Mouse (Mus musculus): ENCODE results near the gene Tnni1. TPM values are rescaled to one million over a fixed set of nuclear protein-coding genes. Genes with fewer than 3 reads are reported as not detected.

Tnni1 gene
- polyA plus RNA-seq, 2 experiments, result 1.3 to 1.7 TPM

GRCm38 (mm10) chr1:135854591-135855343 lies 75.5 kb downstream of the Tnni1 start:
- WGBS (ENCODE audit: insufficient replicate concordance), result 59% methylated on average over 6 of the region's 6 CpGs
- H3K9me3 ChIP-seq (ENCODE audit: control insufficient read depth, low read length), result no peaks in the 10 kb centered on the region
- ATAC-seq (ENCODE audit: insufficient read depth) (no peak), DNase-seq (ENCODE audit: low read depth in 3 of 3, low spot score in 3 of 3) (no peak)
- H3K4me3 ChIP-seq (ENCODE audit: insufficient read depth in 1 of 2, low read depth in 2 of 2, low read length in 2 of 2), result no peak overlapping the region
- no peaks in the 10 kb centered on the region for H3K27me3 ChIP-seq (ENCODE audit: control insufficient read depth, insufficient read depth, low read length)
- no peaks in the 10 kb centered on the region for H3K36me3 ChIP-seq (replicated peaks; ENCODE audit: control insufficient read depth, insufficient read depth, low read depth)
- no peak overlapping the region for H3K9ac ChIP-seq (replicated peaks)
- H3K4me1 ChIP-seq (replicated peaks; ENCODE audit: control insufficient read depth in 2 of 2, insufficient read depth in 2 of 2, low read length in 1 of 2), result peaks cover 6 to 29% of the 10 kb centered on the region in 2 experiments
- H3K27ac ChIP-seq, result no peak overlapping the region
- TF ChIP-seq EP300 (IDR thresholded peaks at IDR 0.05; ENCODE audit: low read depth), result no peak
- no peak for TF ChIP-seq CTCF (IDR thresholded peaks at IDR 0.05; ENCODE audit: low read depth)
- H3K4me2 ChIP-seq (ENCODE audit: low read depth), result no peak overlapping the region

- Histone ChIP-seq H3K27me3 (ENCODE audit: control insufficient read depth, insufficient read depth, low read length) (no peaks in the 10 kb centered on the region), H3K9me3 (ENCODE audit: control insufficient read depth, low read length) (no peaks in the 10 kb centered on the region), H3K27ac (no peak overlapping the region), H3K4me3 (ENCODE audit: insufficient read depth in 1 of 2, low read depth in 2 of 2, low read length in 2 of 2) (no peak overlapping the region), H3K9ac (replicated peaks) (no peak overlapping the region), H3K4me2 (ENCODE audit: low read depth) (no peak overlapping the region), H3K36me3 (replicated peaks; ENCODE audit: control insufficient read depth, insufficient read depth, low read depth) (no peaks in the 10 kb centered on the region), H3K4me1 (replicated peaks; ENCODE audit: control insufficient read depth in 2 of 2, insufficient read depth in 2 of 2, low read length in 1 of 2) (peaks cover 6 to 29% of the 10 kb centered on the region in 2 experiments)
- WGBS (ENCODE audit: insufficient replicate concordance), result 69% methylated on average over 1 of the region's 1 CpGs
- TF ChIP-seq CTCF (IDR thresholded peaks at IDR 0.05; ENCODE audit: low read depth), result no peak
- no peak for TF ChIP-seq EP300 (IDR thresholded peaks at IDR 0.05; ENCODE audit: low read depth)
- ATAC-seq (ENCODE audit: insufficient read depth), result no peak
- no peak for DNase-seq (ENCODE audit: low read depth in 3 of 3, low spot score in 3 of 3)
Observed at GRCm38 (mm10) chr1:135855344-135855687, 76.1 kb downstream of the Tnni1 start.

GRCm38 (mm10) chr1:135856070-135856469 lies 76.8 kb downstream of the Tnni1 start:
- no peaks in the 10 kb centered on the region for H3K27me3 ChIP-seq (ENCODE audit: control insufficient read depth, insufficient read depth, low read length)
- H3K4me1 ChIP-seq (replicated peaks; ENCODE audit: control insufficient read depth in 2 of 2, insufficient read depth in 2 of 2, low read length in 1 of 2), result peaks cover 6 to 26% of the 10 kb centered on the region in 2 experiments
- no peaks in the 10 kb centered on the region for H3K36me3 ChIP-seq (replicated peaks; ENCODE audit: control insufficient read depth, insufficient read depth, low read depth)
- no peak for DNase-seq (ENCODE audit: low read depth in 3 of 3, low spot score in 3 of 3)
- no peak overlapping the region for H3K27ac ChIP-seq
- ATAC-seq (ENCODE audit: insufficient read depth), result no peak
- H3K4me3 ChIP-seq (ENCODE audit: insufficient read depth in 1 of 2, low read depth in 2 of 2, low read length in 2 of 2), result no peak overlapping the region
- TF ChIP-seq CTCF (IDR thresholded peaks at IDR 0.05; ENCODE audit: low read depth), result no peak
- TF ChIP-seq EP300 (IDR thresholded peaks at IDR 0.05; ENCODE audit: low read depth), result no peak
- 66% methylated on average over 4 of the region's 4 CpGs for WGBS (ENCODE audit: insufficient replicate concordance)
- H3K9me3 ChIP-seq (ENCODE audit: control insufficient read depth, low read length), result no peaks in the 10 kb centered on the region
- no peak overlapping the region for H3K9ac ChIP-seq (replicated peaks)
- H3K4me2 ChIP-seq (ENCODE audit: low read depth), result no peak overlapping the region

- no peaks in the 10 kb centered on the region for H3K9me3 ChIP-seq (ENCODE audit: control insufficient read depth, low read length)
- H3K4me2 ChIP-seq (ENCODE audit: low read depth), result no peak overlapping the region
- no peaks in the 10 kb centered on the region for H3K27me3 ChIP-seq (ENCODE audit: control insufficient read depth, insufficient read depth, low read length)
- H3K27ac ChIP-seq, result no peak overlapping the region
- peaks cover 6 to 18% of the 10 kb centered on the region in 2 experiments for H3K4me1 ChIP-seq (replicated peaks; ENCODE audit: control insufficient read depth in 2 of 2, insufficient read depth in 2 of 2, low read length in 1 of 2)
- no peak overlapping the region for H3K9ac ChIP-seq (replicated peaks)
- no peak for DNase-seq (ENCODE audit: low read depth in 3 of 3, low spot score in 3 of 3)
- peak; percentile 31; the same call in 1 of the 2 replicates for ATAC-seq (ENCODE audit: insufficient read depth)
- 43% methylated on average over 11 of the region's 11 CpGs for WGBS (ENCODE audit: insufficient replicate concordance)
- no peak overlapping the region for H3K4me3 ChIP-seq (ENCODE audit: insufficient read depth in 1 of 2, low read depth in 2 of 2, low read length in 2 of 2)
- no peak for TF ChIP-seq EP300 (IDR thresholded peaks at IDR 0.05; ENCODE audit: low read depth)
- TF ChIP-seq CTCF (IDR thresholded peaks at IDR 0.05; ENCODE audit: low read depth), result 0 out of 2 replicates have a peak, but pooled peaks have one; percentile 5
- H3K36me3 ChIP-seq (replicated peaks; ENCODE audit: control insufficient read depth, insufficient read depth, low read depth), result no peaks in the 10 kb centered on the region
Observed at GRCm38 (mm10) chr1:135857137-135857775, 78.0 kb downstream of the Tnni1 start.

GRCm38 (mm10) chr1:135858533-135858932 lies 79.3 kb downstream of the Tnni1 start:
- H3K9me3 ChIP-seq (ENCODE audit: control insufficient read depth, low read length), result no peaks in the 10 kb centered on the region
- no peaks in the 10 kb centered on the region for H3K36me3 ChIP-seq (replicated peaks; ENCODE audit: control insufficient read depth, insufficient read depth, low read depth)
- H3K4me1 ChIP-seq (replicated peaks; ENCODE audit: control insufficient read depth in 2 of 2, insufficient read depth in 2 of 2, low read length in 1 of 2), result peaks cover 6 to 8% of the 10 kb centered on the region in 2 experiments; a peak in 3 of 4 replicates
- H3K4me2 ChIP-seq (ENCODE audit: low read depth), result no peak overlapping the region
- H3K9ac ChIP-seq (replicated peaks), result no peak overlapping the region
- H3K27ac ChIP-seq, result no peak overlapping the region
- WGBS (ENCODE audit: insufficient replicate concordance), result 70% methylated on average over 7 of the region's 7 CpGs
- no peak overlapping the region for H3K4me3 ChIP-seq (ENCODE audit: insufficient read depth in 1 of 2, low read depth in 2 of 2, low read length in 2 of 2)
- TF ChIP-seq EP300 (IDR thresholded peaks at IDR 0.05; ENCODE audit: low read depth) (no peak), CTCF (IDR thresholded peaks at IDR 0.05; ENCODE audit: low read depth) (no peak)
- no peak for ATAC-seq (ENCODE audit: insufficient read depth)
- H3K27me3 ChIP-seq (ENCODE audit: control insufficient read depth, insufficient read depth, low read length), result no peaks in the 10 kb centered on the region
- DNase-seq (ENCODE audit: low read depth in 3 of 3, low spot score in 3 of 3), result no peak

Other genes with a start within 250 kb of the Tnni1 start
- gene Nav1, start 172.1 kb upstream of the Tnni1 start, polyA plus RNA-seq (2012; rRNA removed), result 1.3 and 1.5 TPM in 2 replicates
- gene Nav1, start 172.1 kb upstream of the Tnni1 start, polyA plus RNA-seq (2014; fragmentation: Nextera tagmentation; extraction: Ambion mirVana), result 1.0 and 1.8 TPM in 2 replicates
- 35.7 and 38.2 TPM in 2 replicates for gene Csrp1, start 59.4 kb upstream of the Tnni1 start, polyA plus RNA-seq (2012; rRNA removed)
- gene Csrp1, start 59.4 kb upstream of the Tnni1 start, polyA plus RNA-seq (2014; fragmentation: Nextera tagmentation; extraction: Ambion mirVana), result 33.8 and 34.7 TPM in 2 replicates
- gene Phlda3, start 13.3 kb upstream of the Tnni1 start, polyA plus RNA-seq (2012; rRNA removed), result 3.2 TPM in 2 replicates
- 4.5 and 5.2 TPM in 2 replicates for gene Phlda3, start 13.3 kb upstream of the Tnni1 start, polyA plus RNA-seq (2014; fragmentation: Nextera tagmentation; extraction: Ambion mirVana)
- 0.12 and 0.30 TPM in 2 replicates for gene Lad1, start 39.2 kb downstream of the Tnni1 start, polyA plus RNA-seq (2012; rRNA removed)
- gene Lad1, start 39.2 kb downstream of the Tnni1 start, polyA plus RNA-seq (2014; fragmentation: Nextera tagmentation; extraction: Ambion mirVana), result 0.13 and 0.14 TPM in 2 replicates
- gene Tnnt2, start 56.9 kb downstream of the Tnni1 start, polyA plus RNA-seq (2012; rRNA removed), result 0.16 and 0.68 TPM in 2 replicates
- gene Tnnt2, start 56.9 kb downstream of the Tnni1 start, polyA plus RNA-seq (2014; fragmentation: Nextera tagmentation; extraction: Ambion mirVana), result 0.19 and 0.39 TPM in 2 replicates
- gene Pkp1, start 139.8 kb downstream of the Tnni1 start, polyA plus RNA-seq (2012; rRNA removed), result 0.01 and 0.02 TPM in 2 replicates
- not detected in 2 replicates for gene Pkp1, start 139.8 kb downstream of the Tnni1 start, polyA plus RNA-seq (2014; fragmentation: Nextera tagmentation; extraction: Ambion mirVana)
- gene Igfn1, start 226.9 kb downstream of the Tnni1 start, polyA plus RNA-seq (2012; rRNA removed), result not detected in 2 replicates
- gene Igfn1, start 226.9 kb downstream of the Tnni1 start, polyA plus RNA-seq (2014; fragmentation: Nextera tagmentation; extraction: Ambion mirVana), result not detected in 2 replicates
- 43.9 and 44.4 TPM in 2 replicates for gene Tmem9, start 228.7 kb downstream of the Tnni1 start, polyA plus RNA-seq (2012; rRNA removed)
- gene Tmem9, start 228.7 kb downstream of the Tnni1 start, polyA plus RNA-seq (2014; fragmentation: Nextera tagmentation; extraction: Ambion mirVana), result 42.4 and 44.2 TPM in 2 replicates

Data from liver, embryonic 14.5 days (tissue).